Mouse (Mus musculus): Measurements from ENCODE around the gene Frmd5. TPM values are rescaled to one million over a fixed set of nuclear protein-coding genes. Genes with fewer than 3 reads are reported as not detected.

The Frmd5 gene
- polyA plus RNA-seq, 1 experiment = 1.4 TPM

GRCm38 (mm10) chr2:121600736-121601135 is 206.2 kb downstream of the Frmd5 start:
- H3K4me1 ChIP-seq (ENCODE audit: control insufficient read depth, insufficient read depth, insufficient read length, low read length) = peaks cover under 1% of the 10 kb centered on the region; the same call in 1 of the 2 replicates
- TF ChIP-seq CTCF (IDR thresholded peaks at IDR 0.05; ENCODE audit: extremely low read depth, insufficient read length, insufficient replicate concordance, low read depth, low read length) (no peak), POLR2A (IDR thresholded peaks at IDR 0.05; ENCODE audit: low read depth, low read length) (no peak)
- H3K27ac ChIP-seq (ENCODE audit: insufficient read depth, low read depth, low read length) = no peak overlapping the region
- no peak overlapping the region for H3K4me3 ChIP-seq (ENCODE audit: low read depth, low read length)
- H3K36me3 ChIP-seq (ENCODE audit: control insufficient read depth, insufficient read depth, low read length) = no peaks in the 10 kb centered on the region
- no peaks in the 10 kb centered on the region for H3K27me3 ChIP-seq (ENCODE audit: control insufficient read depth, insufficient read depth, low read length)
- WGBS = 89% methylated on average over 8 of the region's 8 CpGs

GRCm38 (mm10) chr2:121598249-121598648 is 208.6 kb downstream of the Frmd5 start:
- TF ChIP-seq CTCF (IDR thresholded peaks at IDR 0.05; ENCODE audit: extremely low read depth, insufficient read length, insufficient replicate concordance, low read depth, low read length) (no peak), POLR2A (IDR thresholded peaks at IDR 0.05; ENCODE audit: low read depth, low read length) (no peak)
- Histone ChIP-seq H3K27ac (ENCODE audit: insufficient read depth, low read depth, low read length) (no peak overlapping the region), H3K4me3 (ENCODE audit: low read depth, low read length) (no peak overlapping the region), H3K4me1 (ENCODE audit: control insufficient read depth, insufficient read depth, insufficient read length, low read length) (peaks cover 11% of the 10 kb centered on the region; the same call in 1 of the 2 replicates), H3K36me3 (ENCODE audit: control insufficient read depth, insufficient read depth, low read length) (no peaks in the 10 kb centered on the region), H3K27me3 (ENCODE audit: control insufficient read depth, insufficient read depth, low read length) (no peaks in the 10 kb centered on the region)
- WGBS = 58% methylated on average over 7 of the region's 7 CpGs

GRCm38 (mm10) chr2:121596621-121597020 is 210.3 kb downstream of the Frmd5 start:
- H3K36me3 ChIP-seq (ENCODE audit: control insufficient read depth, insufficient read depth, low read length) = no peaks in the 10 kb centered on the region
- H3K4me3 ChIP-seq (ENCODE audit: low read depth, low read length) = no peak overlapping the region
- no peaks in the 10 kb centered on the region for H3K27me3 ChIP-seq (ENCODE audit: control insufficient read depth, insufficient read depth, low read length)
- H3K4me1 ChIP-seq (ENCODE audit: control insufficient read depth, insufficient read depth, insufficient read length, low read length) = peaks cover 11% of the 10 kb centered on the region; the same call in 1 of the 2 replicates
- WGBS = 84% methylated on average over 2 of the region's 2 CpGs
- TF ChIP-seq POLR2A (IDR thresholded peaks at IDR 0.05; ENCODE audit: low read depth, low read length) = no peak
- TF ChIP-seq CTCF (IDR thresholded peaks at IDR 0.05; ENCODE audit: extremely low read depth, insufficient read length, insufficient replicate concordance, low read depth, low read length) = no peak
- no peak overlapping the region for H3K27ac ChIP-seq (ENCODE audit: insufficient read depth, low read depth, low read length)

- TF ChIP-seq CTCF (IDR thresholded peaks at IDR 0.05; ENCODE audit: extremely low read depth, insufficient read length, insufficient replicate concordance, low read depth, low read length) (no peak), POLR2A (IDR thresholded peaks at IDR 0.05; ENCODE audit: low read depth, low read length) (no peak)
- Histone ChIP-seq H3K4me1 (ENCODE audit: control insufficient read depth, insufficient read depth, insufficient read length, low read length) (peaks cover 11% of the 10 kb centered on the region; the same call in 1 of the 2 replicates), H3K27me3 (ENCODE audit: control insufficient read depth, insufficient read depth, low read length) (no peaks in the 10 kb centered on the region), H3K4me3 (ENCODE audit: low read depth, low read length) (no peak overlapping the region), H3K36me3 (ENCODE audit: control insufficient read depth, insufficient read depth, low read length) (no peaks in the 10 kb centered on the region), H3K27ac (ENCODE audit: insufficient read depth, low read depth, low read length) (no peak overlapping the region)
- WGBS = 11% methylated on average over 8 of the region's 8 CpGs
Measured at GRCm38 (mm10) chr2:121594660-121595291, 212.1 kb downstream of the Frmd5 start.

- Histone ChIP-seq H3K27me3 (ENCODE audit: control insufficient read depth, insufficient read depth, low read length) (no peaks in the 10 kb centered on the region), H3K4me3 (ENCODE audit: low read depth, low read length) (no peak overlapping the region), H3K4me1 (ENCODE audit: control insufficient read depth, insufficient read depth, insufficient read length, low read length) (peaks cover 11% of the 10 kb centered on the region; the same call in 1 of the 2 replicates), H3K27ac (ENCODE audit: insufficient read depth, low read depth, low read length) (no peak overlapping the region), H3K36me3 (ENCODE audit: control insufficient read depth, insufficient read depth, low read length) (no peaks in the 10 kb centered on the region)
- TF ChIP-seq CTCF (IDR thresholded peaks at IDR 0.05; ENCODE audit: extremely low read depth, insufficient read length, insufficient replicate concordance, low read depth, low read length) (no peak), POLR2A (IDR thresholded peaks at IDR 0.05; ENCODE audit: low read depth, low read length) (no peak)
- 31% methylated on average over 3 of the region's 3 CpGs for WGBS
Measured at GRCm38 (mm10) chr2:121594131-121594530, 212.8 kb downstream of the Frmd5 start.

DNA sequence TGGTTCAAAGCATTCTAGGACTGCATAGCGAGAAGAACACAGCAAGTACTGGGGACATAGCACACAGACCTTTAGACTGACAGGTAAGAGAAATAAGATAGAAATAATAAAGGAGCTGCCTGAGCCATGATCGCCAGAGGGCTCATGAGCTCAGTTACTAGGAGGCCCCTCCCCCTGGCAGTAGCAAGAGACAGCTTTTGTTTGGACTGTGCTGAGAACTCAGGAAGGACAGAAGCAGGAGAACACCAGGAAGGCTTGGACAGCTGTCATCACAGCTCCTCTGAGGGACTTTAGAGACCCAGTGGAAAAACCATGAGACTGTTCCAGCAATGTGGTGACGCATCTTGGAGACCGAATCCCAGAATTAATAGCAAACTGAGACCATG is 218.6 kb downstream of the Frmd5 start:
- Histone ChIP-seq H3K27ac (ENCODE audit: insufficient read depth, low read depth, low read length) (no peak overlapping the region), H3K4me1 (ENCODE audit: control insufficient read depth, insufficient read depth, insufficient read length, low read length) (no peaks in the 10 kb centered on the region; the same call in 1 of the 2 replicates), H3K27me3 (ENCODE audit: control insufficient read depth, insufficient read depth, low read length) (no peaks in the 10 kb centered on the region), H3K36me3 (ENCODE audit: control insufficient read depth, insufficient read depth, low read length) (no peaks in the 10 kb centered on the region), H3K4me3 (ENCODE audit: low read depth, low read length) (no peak overlapping the region)
- 51% methylated on average over 4 of the region's 4 CpGs for WGBS
- TF ChIP-seq POLR2A (IDR thresholded peaks at IDR 0.05; ENCODE audit: low read depth, low read length) (no peak), CTCF (IDR thresholded peaks at IDR 0.05; ENCODE audit: extremely low read depth, insufficient read length, insufficient replicate concordance, low read depth, low read length) (no peak)

DNA sequence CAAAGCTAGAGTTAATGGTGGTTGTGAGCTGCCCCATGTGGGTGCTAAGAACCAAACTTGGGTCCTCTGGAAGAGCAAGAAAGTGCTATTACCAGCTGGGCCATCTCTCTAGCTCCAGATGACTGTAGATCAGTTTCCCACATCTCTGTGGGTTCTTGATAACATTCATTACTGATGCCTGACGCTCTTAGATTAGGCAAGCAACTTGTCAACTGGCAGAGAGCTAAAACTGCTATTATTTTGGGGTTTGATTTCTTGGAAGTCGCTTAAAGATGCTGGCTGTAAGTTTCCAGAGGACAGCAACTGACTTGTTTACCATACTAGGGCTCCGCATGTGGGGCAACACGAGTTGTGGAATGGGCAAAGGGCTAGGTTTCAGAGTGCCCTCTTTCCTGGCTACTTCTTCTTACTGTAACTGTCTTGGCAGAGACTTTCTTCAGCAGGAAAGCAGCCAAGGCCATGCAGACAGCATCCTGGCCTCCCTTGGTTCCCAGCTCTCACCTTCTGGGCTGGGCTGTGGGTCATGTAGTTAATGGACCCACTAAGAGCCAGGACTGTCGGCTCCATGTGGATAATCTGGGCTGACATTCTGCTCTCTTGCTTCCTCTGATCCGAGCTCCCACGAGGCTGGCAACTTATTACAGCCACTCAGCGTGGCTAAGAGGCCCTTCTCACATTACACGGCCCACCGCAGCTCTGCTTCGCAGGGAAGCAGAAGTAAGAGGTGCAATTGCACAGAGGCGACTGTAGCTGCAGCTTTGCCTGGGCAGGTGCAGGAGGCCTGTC is 219.2 kb downstream of the Frmd5 start:
- H3K36me3 ChIP-seq (ENCODE audit: control insufficient read depth, insufficient read depth, low read length) = no peaks in the 10 kb centered on the region
- no peak overlapping the region for H3K4me3 ChIP-seq (ENCODE audit: low read depth, low read length)
- H3K27ac ChIP-seq (ENCODE audit: insufficient read depth, low read depth, low read length) = no peak overlapping the region
- H3K27me3 ChIP-seq (ENCODE audit: control insufficient read depth, insufficient read depth, low read length) = no peaks in the 10 kb centered on the region
- TF ChIP-seq POLR2A (IDR thresholded peaks at IDR 0.05; ENCODE audit: low read depth, low read length) (no peak), CTCF (IDR thresholded peaks at IDR 0.05; ENCODE audit: extremely low read depth, insufficient read length, insufficient replicate concordance, low read depth, low read length) (no peak)
- 46% methylated on average over 12 of the region's 12 CpGs for WGBS
- H3K4me1 ChIP-seq (ENCODE audit: control insufficient read depth, insufficient read depth, insufficient read length, low read length) = no peaks in the 10 kb centered on the region; the same call in 1 of the 2 replicates
